Mouse (Mus musculus) central nervous system, embryonic 18 days (tissue): ENCODE measurements around the gene Gm3880. TPM values are rescaled to one million over a fixed set of nuclear protein-coding genes. Genes with fewer than 3 reads are reported as not detected.

Experiments
- polyA plus RNA-seq: library from polyadenylated mRNA; depleted of rRNA; stranded (reverse); fragments of >200 nt; gene quantifications from 2 replicates; pipeline ENCODE4 v1.2.3, GENCODE M21; 2012; rRNA removed

Gm3880 gene
- polyA plus RNA-seq = not detected in 2 replicates

GRCm38 (mm10) chrX:102686872-102687271 lies at the start of gene Gm3880:
Gene Gm3880 (minus strand): TSS chrX:102686972.

GRCm38 (mm10) chrX:102707535-102707934 lies 20.8 kb upstream of the Gm3880 start, which contains the start of the genes Gm9112 and Dmrtc1b:
Gene Gm9112 (minus strand): TSS chrX:102707635.
Gene Dmrtc1b (plus strand): TSS chrX:102707865.

GRCm38 (mm10) chrX:102643823-102644572 lies 42.8 kb downstream of the Gm3880 start, which contains the start of gene Phka1:
Gene Phka1 (minus strand): TSS chrX:102644246.

Other genes with a start within 250 kb of the Gm3880 start
- 13.1 and 13.6 TPM in 2 replicates for gene Hdac8, start 181.6 kb downstream of the Gm3880 start, polyA plus RNA-seq
- gene Phka1, start 42.7 kb downstream of the Gm3880 start, polyA plus RNA-seq = 8.4 and 10.8 TPM in 2 replicates
- gene Gm9112, start 20.7 kb upstream of the Gm3880 start, polyA plus RNA-seq = not detected in 2 replicates
- not detected in 2 replicates for gene Dmrtc1b, start 20.9 kb upstream of the Gm3880 start, polyA plus RNA-seq
- gene Dmrtc1c1, start 116.0 kb upstream of the Gm3880 start, polyA plus RNA-seq = not detected in 2 replicates
- not detected in 2 replicates for gene Dmrtc1c2, start 167.6 kb upstream of the Gm3880 start, polyA plus RNA-seq
- not detected in 2 replicates for gene 1700031F05Rik, start 181.0 kb upstream of the Gm3880 start, polyA plus RNA-seq
- gene Dmrtc1a, start 221.7 kb upstream of the Gm3880 start, polyA plus RNA-seq = 1.1 and 1.5 TPM in 2 replicates
- gene 1700011M02Rik, start 221.9 kb upstream of the Gm3880 start, polyA plus RNA-seq = not detected in 2 replicates
- gene 1700018G05Rik, start 241.4 kb upstream of the Gm3880 start, polyA plus RNA-seq = not detected in 2 replicates